Mouse (Mus musculus) forebrain, embryonic 14.5 days (tissue): ENCODE results near the gene Mcoln2. TPM values are rescaled to one million over a fixed set of nuclear protein-coding genes. Genes with fewer than 3 reads are reported as not detected.

Source experiments
- ATAC-seq: fragments of 200-750 bp; cut with Nextera tagmentation; 2 replicates; pipeline ENCODE4 v1.8.0; 2017; ENCODE audit warnings: mild to moderate bottlenecking, moderate library complexity
- DNase-seq: peaks from one replicate; pipeline ENCODE4 v3.0.0-alpha.2; 2015; ENCODE audit warnings: low spot score
- H3K27ac ChIP-seq: fragments of 300-500 bp; sonication (generic); 2 replicates; pipeline ENCODE4 v1.5.1; 2014; ENCODE audit warnings: low read depth, mild to moderate bottlenecking, control low read depth, low read length, moderate library complexity
- H3K27me3 ChIP-seq: fragments of 300-500 bp; sonication (generic); replicated peaks from 2 replicates; pipeline ENCODE4 v1.6.1; 2014; ENCODE audit warnings: low read length, control low read depth, mixed read lengths; ENCODE audit not compliant: control insufficient read depth, insufficient read depth
- H3K36me3 ChIP-seq: fragments of 300-500 bp; sonication (generic); 2 replicates; pipeline ENCODE4 v1.6.1; 2014; ENCODE audit warnings: low read length, control low read depth; ENCODE audit not compliant: control insufficient read depth, insufficient read depth
- H3K4me1 ChIP-seq: fragments of 300-500 bp; sonication (generic); 2 replicates; pipeline ENCODE4 v1.6.1; 2014; ENCODE audit warnings: antibody characterized with exemption, low read length, control low read depth; ENCODE audit not compliant: control insufficient read depth, insufficient read depth
- H3K4me2 ChIP-seq: fragments of 300-500 bp; sonication (generic); 2 replicates; pipeline ENCODE4 v1.6.1; 2014; ENCODE audit warnings: mild to moderate bottlenecking, control low read depth, low read length
- H3K4me3 ChIP-seq: fragments of 300-500 bp; sonication (generic); 2 replicates; pipeline ENCODE4 v1.5.1; 2014; ENCODE audit warnings: low read depth, low read length, control low read depth
- H3K9ac ChIP-seq: fragments of 300-500 bp; sonication (generic); 2 replicates; pipeline ENCODE4 v1.6.1; 2014; ENCODE audit warnings: mild to moderate bottlenecking, low read length, control low read depth, moderate library complexity
- H3K9me3 ChIP-seq: fragments of 300-500 bp; sonication (generic); replicated peaks from 2 replicates; pipeline ENCODE4 v1.6.1; 2016; ENCODE audit warnings: low read length, control low read depth, mixed read lengths; ENCODE audit not compliant: control insufficient read depth
- WGBS: fragments of 180-500 bp; shearing (Covaris S2); extraction: QIAGEN DNeasy Blood & Tissue Kit; methylation state at CpG from one replicate; pipeline ENCODE4 v1.1.7; 2014; 5-methylcytosine and 5-hydroxymethylcytosine counted together
- polyA plus RNA-seq: library from polyadenylated mRNA; unstranded; fragments of >200 nt; fragmentation: Nextera tagmentation; extraction: Ambion mirVana; gene quantifications from 2 replicates; pipeline ENCODE4 v1.2.1, GENCODE M21; 2014

Gene Mcoln2
- polyA plus RNA-seq, 1 experiment from 2014 or later, result 0.56 TPM

- WGBS, result 95% methylated on average over 2 of the region's 2 CpGs
- no peak for DNase-seq
- no peak overlapping the region for H3K9ac ChIP-seq
Measured at GRCm38 (mm10) chr3:146135417-146135816, 14.2 kb upstream of the Mcoln2 start.

GRCm38 (mm10) chr3:146136422-146136821 lies 13.2 kb upstream of the Mcoln2 start:
- no peak overlapping the region for H3K9ac ChIP-seq
- H3K4me1 ChIP-seq, result no peaks in the 10 kb centered on the region
- WGBS, result 33% methylated on average over 10 of the region's 10 CpGs
- no peaks in the 10 kb centered on the region for H3K27me3 ChIP-seq
- ATAC-seq, result no peak
- no peak overlapping the region for H3K27ac ChIP-seq
- H3K4me3 ChIP-seq, result no peak overlapping the region
- no peaks in the 10 kb centered on the region for H3K9me3 ChIP-seq
- H3K4me2 ChIP-seq, result no peak overlapping the region
- H3K36me3 ChIP-seq, result no peaks in the 10 kb centered on the region
- no peak for DNase-seq

More at GRCm38 (mm10) chr3:146135417-146135816, 14.2 kb upstream of the Mcoln2 start:
- Histone ChIP-seq H3K4me1 (no peaks in the 10 kb centered on the region), H3K27me3 (no peaks in the 10 kb centered on the region), H3K9me3 (no peaks in the 10 kb centered on the region), H3K27ac (no peak overlapping the region), H3K4me3 (no peak overlapping the region), H3K36me3 (no peaks in the 10 kb centered on the region), H3K4me2 (no peak overlapping the region)
- no peak for ATAC-seq

- 98% methylated on average over 7 of the region's 7 CpGs for WGBS
- Histone ChIP-seq H3K4me3 (no peak overlapping the region), H3K36me3 (no peaks in the 10 kb centered on the region), H3K4me2 (no peak overlapping the region), H3K9me3 (no peaks in the 10 kb centered on the region), H3K27ac (no peak overlapping the region), H3K4me1 (no peaks in the 10 kb centered on the region), H3K9ac (no peak overlapping the region), H3K27me3 (no peaks in the 10 kb centered on the region)
- no peak for DNase-seq
- ATAC-seq, result no peak
Measured at GRCm38 (mm10) chr3:146140276-146140675, 9.4 kb upstream of the Mcoln2 start.

DNA sequence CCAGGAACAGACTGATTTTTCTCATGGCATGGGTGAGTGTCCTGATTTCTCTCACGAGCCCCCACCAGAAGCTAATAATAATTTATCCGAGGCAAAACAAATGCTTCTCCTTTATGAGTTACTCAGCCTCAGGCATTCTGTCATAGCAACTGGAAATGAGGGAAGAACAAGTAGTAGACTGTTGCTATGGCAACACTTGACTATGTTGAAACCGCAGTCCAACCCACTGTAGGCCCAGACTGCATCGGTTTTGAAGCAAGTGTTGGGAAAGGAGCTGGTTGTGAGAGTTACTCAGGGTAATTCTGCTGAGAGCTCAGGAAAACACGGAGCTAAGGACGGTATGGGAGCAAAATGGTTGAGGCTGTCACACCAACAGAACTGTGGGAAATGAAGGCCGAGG lies 7.1 kb upstream of the Mcoln2 start:
- H3K27me3 ChIP-seq, result no peaks in the 10 kb centered on the region
- no peak for ATAC-seq
- no peak for DNase-seq
- no peak overlapping the region for H3K9ac ChIP-seq
- H3K9me3 ChIP-seq, result no peaks in the 10 kb centered on the region
- 83% methylated on average over 7 of the region's 7 CpGs for WGBS
- H3K36me3 ChIP-seq, result no peaks in the 10 kb centered on the region
- H3K27ac ChIP-seq, result no peak overlapping the region
- no peak overlapping the region for H3K4me2 ChIP-seq
- no peaks in the 10 kb centered on the region for H3K4me1 ChIP-seq
- no peak overlapping the region for H3K4me3 ChIP-seq

GRCm38 (mm10) chr3:146145501-146145900 lies 4.1 kb upstream of the Mcoln2 start:
- DNase-seq (no peak), ATAC-seq (no peak)
- Histone ChIP-seq H3K9me3 (no peaks in the 10 kb centered on the region), H3K4me3 (no peak overlapping the region), H3K4me2 (no peak overlapping the region), H3K36me3 (no peaks in the 10 kb centered on the region), H3K9ac (no peak overlapping the region), H3K4me1 (0 out of 2 replicates have a peak, but pooled peaks cover 5% of the 10 kb centered on the region), H3K27me3 (peaks cover 9% of the 10 kb centered on the region; the same call in 1 of the 2 replicates), H3K27ac (no peak overlapping the region)
- 55% methylated on average over 5 of the region's 5 CpGs for WGBS

DNA sequence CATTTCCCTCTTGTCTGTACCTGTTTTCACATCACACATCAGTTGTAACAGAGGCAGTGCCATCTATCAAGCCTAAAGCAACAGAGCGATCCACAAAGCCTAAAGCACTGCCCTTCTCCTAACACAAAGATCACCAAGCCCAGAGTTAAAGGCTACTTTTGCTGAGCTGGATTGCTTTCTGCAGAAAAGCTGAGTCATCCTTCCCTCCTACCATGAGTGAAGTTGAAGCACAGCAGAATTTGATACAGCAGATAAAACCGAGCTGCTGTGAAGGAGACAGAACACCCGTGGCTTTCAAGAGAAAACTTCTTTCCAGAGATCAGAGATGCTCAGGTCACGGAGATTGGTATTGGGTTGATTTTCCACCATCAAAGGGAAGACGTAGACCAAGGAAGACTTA lies 3.5 kb upstream of the Mcoln2 start:
- H3K27me3 ChIP-seq, result peaks cover 13% of the 10 kb centered on the region; the same call in 1 of the 2 replicates
- no peak overlapping the region for H3K27ac ChIP-seq
- H3K9me3 ChIP-seq, result no peaks in the 10 kb centered on the region
- no peak overlapping the region for H3K9ac ChIP-seq
- WGBS, result 81% methylated on average over 5 of the region's 5 CpGs
- no peak for ATAC-seq
- H3K4me2 ChIP-seq, result no peak overlapping the region
- no peaks in the 10 kb centered on the region for H3K36me3 ChIP-seq
- no peak for DNase-seq
- no peak overlapping the region for H3K4me3 ChIP-seq
- 0 out of 2 replicates have a peak, but pooled peaks cover 5% of the 10 kb centered on the region for H3K4me1 ChIP-seq

DNA sequence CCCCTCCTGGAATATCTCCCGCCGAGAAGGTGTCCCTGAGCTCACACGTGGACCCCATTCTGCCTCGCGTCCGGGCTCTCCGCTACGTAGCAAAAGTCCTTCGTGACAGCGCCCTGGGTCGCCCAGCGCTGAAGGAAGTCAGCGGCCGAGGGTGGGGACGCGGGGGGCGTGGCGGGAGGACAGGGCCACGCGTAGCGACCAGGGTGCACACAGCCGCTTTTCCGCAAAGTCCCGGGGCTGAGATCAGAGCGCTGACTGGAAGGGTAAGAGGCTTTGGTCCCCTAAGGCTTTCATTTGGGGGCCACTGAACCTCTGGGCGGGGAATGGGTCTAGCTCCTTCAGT lies 396 bp downstream of the Mcoln2 start:
- no peak overlapping the region for H3K27ac ChIP-seq
- H3K4me1 ChIP-seq, result 0 out of 2 replicates have a peak, but pooled peaks cover 5% of the 10 kb centered on the region
- H3K4me3 ChIP-seq, result peak overlapping the region; percentile 36
- ATAC-seq (no peak), DNase-seq (peak; percentile 7)
- peaks cover 13% of the 10 kb centered on the region; the same call in 1 of the 2 replicates for H3K27me3 ChIP-seq
- 1% methylated on average over 26 of the region's 26 CpGs for WGBS
- peak overlapping the region; percentile 49 for H3K9ac ChIP-seq
- peak overlapping the region; percentile 83 for H3K4me2 ChIP-seq
- no peaks in the 10 kb centered on the region for H3K9me3 ChIP-seq
- H3K36me3 ChIP-seq, result no peaks in the 10 kb centered on the region

- Histone ChIP-seq H3K36me3 (no peaks in the 10 kb centered on the region), H3K9ac (no peak overlapping the region), H3K4me1 (0 out of 2 replicates have a peak, but pooled peaks cover 5% of the 10 kb centered on the region), H3K27me3 (peaks cover 13% of the 10 kb centered on the region; the same call in 1 of the 2 replicates), H3K4me3 (no peak overlapping the region), H3K9me3 (no peaks in the 10 kb centered on the region), H3K4me2 (peak overlapping the region; percentile 83), H3K27ac (no peak overlapping the region)
- DNase-seq (no peak), ATAC-seq (no peak)
- 30% methylated on average over 11 of the region's 11 CpGs for WGBS
Measured at GRCm38 (mm10) chr3:146150560-146150959, 927 bp downstream of the Mcoln2 start.

- Histone ChIP-seq H3K36me3 (no peaks in the 10 kb centered on the region), H3K27me3 (peaks cover 13% of the 10 kb centered on the region; the same call in 1 of the 2 replicates), H3K9ac (no peak overlapping the region), H3K4me2 (no peak overlapping the region), H3K27ac (no peak overlapping the region), H3K4me3 (no peak overlapping the region), H3K9me3 (no peaks in the 10 kb centered on the region), H3K4me1 (0 out of 2 replicates have a peak, but pooled peaks cover 5% of the 10 kb centered on the region)
- 95% methylated on average over 10 of the region's 10 CpGs for WGBS
- no peak for DNase-seq
- no peak for ATAC-seq
Measured at GRCm38 (mm10) chr3:146151328-146151727, 1.7 kb downstream of the Mcoln2 start.
